Mouse (Mus musculus) ES-Bruce4 (cell line): ENCODE data around the gene Mical2.

ENCODE experiments used
- CTCF ChIP-seq: IDR thresholded peaks from one replicate; pipeline ENCODE4 v1.8.1; 2011; ENCODE audit warnings: low read depth, low read length
- POLR2A ChIP-seq: IDR thresholded peaks from one replicate; pipeline ENCODE4 v1.8.1; 2011; ENCODE audit warnings: low read length; ENCODE audit not compliant: insufficient read depth

DNA sequence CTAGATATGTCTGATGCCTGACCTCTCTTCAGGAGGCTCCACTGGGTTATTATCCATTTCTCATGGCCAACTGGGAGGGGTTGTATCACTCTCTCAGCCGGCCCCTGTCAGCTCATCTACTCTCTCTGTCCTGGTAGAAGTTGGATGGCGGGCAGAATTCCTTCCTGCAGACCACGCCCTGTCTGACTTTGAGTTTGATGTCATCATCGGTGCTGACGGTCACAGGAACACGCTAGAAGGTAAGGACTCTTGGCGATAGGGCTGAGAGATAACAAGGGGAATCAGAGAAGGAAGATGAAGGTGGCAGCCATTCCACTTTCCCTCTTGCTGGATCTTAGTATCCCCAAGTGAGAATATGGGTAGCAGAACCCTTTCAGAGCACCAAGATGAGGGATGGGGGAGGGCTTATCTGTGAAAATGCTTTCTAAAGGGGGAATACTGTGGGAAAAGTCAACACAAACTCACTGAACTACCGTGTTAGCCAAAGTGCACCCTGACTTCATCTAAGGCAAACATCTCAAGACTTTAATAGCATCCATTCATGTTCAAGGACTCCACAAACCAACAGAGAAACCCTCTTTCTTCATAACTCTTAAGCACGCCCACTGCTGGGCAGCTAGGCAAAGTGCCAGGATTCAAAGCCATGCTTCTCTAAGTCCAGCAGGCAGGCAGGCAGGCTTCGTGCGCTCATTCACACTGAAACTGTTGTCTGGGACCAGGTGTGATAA, 83.8 kb downstream of the Mical2 start:
- no peak for TF ChIP-seq POLR2A
- no peak for TF ChIP-seq CTCF
